Mouse (Mus musculus) E14TG2a.4 (cell line): ENCODE data around the gene Rfx5.
A peak's percentile ranks its signal among the peaks of the same experiment; 100 is the strongest.

Experiments used
- CTCF ChIP-seq: conservative IDR thresholded peaks from 2 replicates; pipeline ENCODE4 v1.5.1; 2014; ENCODE audit warnings: low read length
- NANOG ChIP-seq: IDR thresholded peaks from 2 replicates; pipeline ENCODE4 v1.6.1; 2014; ENCODE audit warnings: borderline replicate concordance, low read length, mixed read lengths

DNA sequence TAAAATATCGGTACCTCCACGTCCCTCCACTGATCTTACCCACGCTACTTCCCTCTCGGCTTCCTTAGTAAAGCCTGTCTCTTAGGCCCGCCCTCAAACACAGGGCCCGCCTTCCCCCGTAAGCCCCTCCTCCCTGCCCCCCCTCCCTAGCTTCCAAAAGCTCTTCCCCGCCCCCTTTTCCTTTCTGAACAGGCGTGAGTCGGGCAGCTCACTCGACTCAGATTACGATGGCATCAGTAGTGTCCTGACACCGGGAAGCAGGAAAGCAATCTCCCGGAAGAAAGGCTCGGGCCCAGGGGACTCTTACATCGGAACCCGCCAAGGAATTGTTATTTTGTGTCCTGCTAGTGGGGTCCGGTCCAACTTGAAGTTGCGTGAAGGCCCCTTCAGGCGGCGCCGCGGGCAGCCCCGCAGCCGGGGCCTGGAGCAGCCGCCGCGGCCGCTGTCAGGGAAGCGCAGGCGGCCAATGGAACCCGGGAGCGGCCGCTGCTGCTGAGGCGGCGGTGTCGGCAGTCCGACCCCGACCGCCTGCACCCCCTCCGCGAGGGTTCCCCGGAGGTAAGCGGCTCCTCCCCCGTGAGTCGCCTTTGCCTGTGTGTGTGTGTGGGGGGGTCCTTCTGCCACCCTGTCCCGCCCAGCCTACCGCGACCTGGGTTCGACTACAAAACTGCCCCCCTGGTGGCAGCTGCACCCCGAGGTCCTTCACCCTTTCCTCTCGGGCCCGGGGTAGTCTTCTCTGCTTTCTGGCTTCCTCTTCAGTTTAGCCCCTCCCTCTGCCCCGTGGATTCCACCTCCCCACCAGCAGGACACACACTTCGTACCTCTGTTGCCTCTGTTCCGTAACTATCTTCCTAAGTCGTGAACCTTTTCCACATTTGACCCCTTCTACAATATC is 20.9 kb downstream of the Rfx5 start, which contains the start of gene Pi4kb:
- TF ChIP-seq CTCF = 0 out of 2 replicates have a peak, but pooled peaks have one; percentile 8
- TF ChIP-seq NANOG = no peak
